Mouse (Mus musculus): ENCODE measurements around the gene 2310002L09Rik. TPM values are rescaled to one million over a fixed set of nuclear protein-coding genes. Genes with fewer than 3 reads are reported as not detected.
"Not testable (repeated sequence)": the region's sequence is repeated elsewhere in the genome, so short reads cannot be mapped to it uniquely, and the experiment has no call there.

2310002L09Rik gene
- polyA plus RNA-seq (2012; rRNA removed) = not detected in 2 replicates

DNA sequence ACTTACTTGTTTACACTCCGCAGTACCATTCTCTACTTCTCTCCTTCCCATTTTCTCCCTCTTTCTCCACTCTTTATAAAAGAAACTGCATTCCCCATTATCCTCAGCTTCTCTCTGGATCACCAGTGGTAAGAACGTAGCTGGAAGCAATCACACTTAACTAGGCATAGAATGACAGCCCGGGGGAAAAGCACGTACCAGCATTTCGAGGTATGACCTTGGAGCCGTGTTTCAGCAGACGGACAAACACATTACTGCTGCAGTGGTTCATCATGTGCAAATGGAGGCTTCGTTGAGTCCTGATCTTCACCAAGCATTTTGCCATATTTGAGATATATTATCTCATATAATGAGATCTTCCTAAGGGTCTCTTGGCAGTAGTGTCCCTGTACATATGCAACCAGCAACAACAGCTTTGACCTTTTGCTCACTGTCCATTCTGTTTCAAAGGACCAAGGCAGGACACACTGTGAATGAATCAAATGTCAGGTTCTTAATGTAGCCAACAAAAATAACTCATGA lies at the start of gene 2310002L09Rik:
TSS of gene 2310002L09Rik (minus strand) at position 472 of the 522 bp plus-strand sequence.
- TF ChIP-seq CTCF (IDR thresholded peaks at IDR 0.05; ENCODE audit: control insufficient read depth, insufficient read depth, insufficient replicate concordance, low read depth, low read length) (no peak), POLR2A (IDR thresholded peaks at IDR 0.05; ENCODE audit: control insufficient read depth, low read depth, low read length) (no peak)
- no peak within 1 kb of the TSS for H3K27ac ChIP-seq (ENCODE audit: control insufficient read depth, insufficient read depth, low read depth, low read length)
- no peak within 1 kb of the TSS for H3K4me3 ChIP-seq (ENCODE audit: control insufficient read depth, low read depth, low read length)
- H3K27me3 ChIP-seq (ENCODE audit: control insufficient read depth, insufficient read depth, low read length) = no peaks in the 10 kb centered on the region
- no peaks in the 10 kb centered on the region for H3K36me3 ChIP-seq (ENCODE audit: control insufficient read depth, insufficient read depth, low read length)
- H3K4me1 ChIP-seq (ENCODE audit: control insufficient read depth, insufficient read depth, low read length) = no peaks in the 10 kb centered on the region

DNA sequence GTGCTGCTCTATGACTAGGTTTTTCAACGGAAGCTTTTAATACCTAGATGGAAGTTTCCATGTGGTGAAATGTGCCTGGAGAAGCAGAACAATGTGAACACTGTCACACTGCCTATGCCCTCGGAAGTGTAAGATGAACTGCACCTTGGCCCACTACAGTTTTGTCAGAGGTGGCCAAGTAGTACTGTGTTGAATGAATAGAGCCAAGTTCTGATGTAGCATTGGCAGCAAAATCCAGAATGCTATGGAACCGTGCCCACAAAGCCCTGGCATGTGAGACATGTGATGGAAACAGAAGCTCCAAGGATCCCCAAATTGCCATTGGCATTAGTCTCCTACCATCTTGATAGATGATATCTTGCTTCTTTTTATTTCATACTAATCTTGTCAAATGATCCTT lies 29.8 kb upstream of the 2310002L09Rik start:
- no peaks in the 10 kb centered on the region for H3K27me3 ChIP-seq (ENCODE audit: control insufficient read depth, insufficient read depth, low read length)
- no peaks in the 10 kb centered on the region for H3K4me1 ChIP-seq (ENCODE audit: control insufficient read depth, insufficient read depth, low read length)
- no peak overlapping the region for H3K4me3 ChIP-seq (ENCODE audit: control insufficient read depth, low read depth, low read length)
- TF ChIP-seq CTCF (IDR thresholded peaks at IDR 0.05; ENCODE audit: control insufficient read depth, insufficient read depth, insufficient replicate concordance, low read depth, low read length) (no peak), POLR2A (IDR thresholded peaks at IDR 0.05; ENCODE audit: control insufficient read depth, low read depth, low read length) (no peak)
- no peak overlapping the region for H3K27ac ChIP-seq (ENCODE audit: control insufficient read depth, insufficient read depth, low read depth, low read length)
- no peaks in the 10 kb centered on the region for H3K36me3 ChIP-seq (ENCODE audit: control insufficient read depth, insufficient read depth, low read length)

DNA sequence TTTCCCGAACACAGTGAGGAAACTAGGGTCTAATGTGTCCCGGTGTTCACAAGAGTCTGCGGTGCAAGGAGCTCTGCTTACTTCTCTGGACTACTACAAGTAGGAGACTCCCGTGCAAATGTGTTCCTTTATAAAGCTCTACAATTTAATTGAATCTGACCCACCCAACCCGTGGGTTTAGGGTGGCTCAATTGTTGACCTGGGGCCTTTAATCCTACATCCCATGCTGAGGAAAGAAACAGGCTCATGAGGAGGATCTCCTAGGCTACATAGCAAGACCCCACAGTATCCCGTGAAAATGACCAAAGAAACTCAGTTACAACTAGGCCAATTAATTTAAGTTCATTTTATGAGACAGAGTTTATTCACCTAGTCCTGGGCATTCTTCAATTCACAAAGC lies 30.0 kb downstream of the 2310002L09Rik start, which contains the start of gene Gm11756:
TSS of gene Gm11756 (minus strand) at position 101 of the 400 bp plus-strand sequence.
- H3K36me3 ChIP-seq (ENCODE audit: control insufficient read depth, insufficient read depth, low read length); H3K27me3 ChIP-seq (ENCODE audit: control insufficient read depth, insufficient read depth, low read length); H3K4me1 ChIP-seq (ENCODE audit: control insufficient read depth, insufficient read depth, low read length); H3K27ac ChIP-seq (ENCODE audit: control insufficient read depth, insufficient read depth, low read depth, low read length); H3K4me3 ChIP-seq (ENCODE audit: control insufficient read depth, low read depth, low read length): not testable (repeated sequence)

DNA sequence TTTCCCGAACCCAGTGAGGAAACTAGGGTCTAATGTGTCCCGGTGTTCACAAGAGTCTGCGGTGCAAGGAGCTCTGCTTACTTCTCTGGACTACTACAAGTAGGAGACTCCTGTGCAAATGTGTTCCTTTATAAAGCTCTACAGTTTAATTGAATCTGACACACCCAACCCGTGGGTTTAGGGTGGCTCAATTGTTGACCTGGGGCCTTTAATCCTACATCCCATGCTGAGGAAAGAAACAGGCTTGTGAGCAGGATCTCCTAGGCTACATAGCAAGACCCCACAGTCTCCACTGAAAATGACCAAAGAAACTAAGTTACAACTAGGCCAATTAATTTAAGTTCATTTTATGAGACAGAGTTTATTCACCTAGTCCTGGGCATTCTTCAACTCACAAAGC lies 44.8 kb downstream of the 2310002L09Rik start, which contains the start of gene Gm13871:
TSS of gene Gm13871 (minus strand) at position 101 of the 400 bp plus-strand sequence.
- H3K36me3 ChIP-seq (ENCODE audit: control insufficient read depth, insufficient read depth, low read length); H3K4me1 ChIP-seq (ENCODE audit: control insufficient read depth, insufficient read depth, low read length); H3K4me3 ChIP-seq (ENCODE audit: control insufficient read depth, low read depth, low read length); H3K27me3 ChIP-seq (ENCODE audit: control insufficient read depth, insufficient read depth, low read length); H3K27ac ChIP-seq (ENCODE audit: control insufficient read depth, insufficient read depth, low read depth, low read length): not testable (repeated sequence)

DNA sequence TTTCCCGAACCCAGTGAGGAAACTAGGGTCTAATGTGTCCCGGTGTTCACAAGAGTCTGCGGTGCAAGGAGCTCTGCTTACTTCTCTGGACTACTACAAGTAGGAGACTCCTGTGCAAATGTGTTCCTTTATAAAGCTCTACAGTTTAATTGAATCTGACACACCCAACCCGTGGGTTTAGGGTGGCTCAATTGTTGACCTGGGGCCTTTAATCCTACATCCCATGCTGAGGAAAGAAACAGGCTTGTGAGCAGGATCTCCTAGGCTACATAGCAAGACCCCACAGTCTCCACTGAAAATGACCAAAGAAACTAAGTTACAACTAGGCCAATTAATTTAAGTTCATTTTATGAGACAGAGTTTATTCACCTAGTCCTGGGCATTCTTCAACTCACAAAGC lies 59.6 kb downstream of the 2310002L09Rik start, which contains the start of gene Gm11757:
TSS of gene Gm11757 (minus strand) at position 101 of the 400 bp plus-strand sequence.
- not testable (repeated sequence) for H3K27ac ChIP-seq (ENCODE audit: control insufficient read depth, insufficient read depth, low read depth, low read length); H3K27me3 ChIP-seq (ENCODE audit: control insufficient read depth, insufficient read depth, low read length); H3K4me1 ChIP-seq (ENCODE audit: control insufficient read depth, insufficient read depth, low read length); H3K4me3 ChIP-seq (ENCODE audit: control insufficient read depth, low read depth, low read length); H3K36me3 ChIP-seq (ENCODE audit: control insufficient read depth, insufficient read depth, low read length)

Other genes starting within 250 kb of the 2310002L09Rik start
- gene Rasef, start 159.9 kb downstream of the 2310002L09Rik start, polyA plus RNA-seq (2012; rRNA removed) = 12.1 and 12.4 TPM in 2 replicates
- gene Gm11758, start 74.6 kb downstream of the 2310002L09Rik start, polyA plus RNA-seq (2012; rRNA removed) = not detected in 2 replicates
- gene Gm11757, start 59.7 kb downstream of the 2310002L09Rik start, polyA plus RNA-seq (2012; rRNA removed) = not detected in 2 replicates
- not detected in 2 replicates for gene Gm13871, start 44.9 kb downstream of the 2310002L09Rik start, polyA plus RNA-seq (2012; rRNA removed)
- gene Gm11756, start 30.1 kb downstream of the 2310002L09Rik start, polyA plus RNA-seq (2012; rRNA removed) = not detected in 2 replicates
- 0.12 and 0.31 TPM in 2 replicates for gene Frmd3, start 62.6 kb upstream of the 2310002L09Rik start, polyA plus RNA-seq (2012; rRNA removed)

Measured in testis, adult 2 months (tissue).